Mouse (Mus musculus) monocyte, adult 2 months (primary cell): ENCODE measurements around the gene Ppm1a.
"Not testable (repeated sequence)": the region's sequence is repeated elsewhere in the genome, so short reads cannot be mapped to it uniquely, and the experiment has no call there.

Source experiments
- DNase-seq, 2 experiments: peaks; one replicate each; pipeline ENCODE4 v3.0.0; 2022; ENCODE audit warnings: low spot score in 2 of 2, low read depth in 1 of 2

Gene Ppm1a

DNA sequence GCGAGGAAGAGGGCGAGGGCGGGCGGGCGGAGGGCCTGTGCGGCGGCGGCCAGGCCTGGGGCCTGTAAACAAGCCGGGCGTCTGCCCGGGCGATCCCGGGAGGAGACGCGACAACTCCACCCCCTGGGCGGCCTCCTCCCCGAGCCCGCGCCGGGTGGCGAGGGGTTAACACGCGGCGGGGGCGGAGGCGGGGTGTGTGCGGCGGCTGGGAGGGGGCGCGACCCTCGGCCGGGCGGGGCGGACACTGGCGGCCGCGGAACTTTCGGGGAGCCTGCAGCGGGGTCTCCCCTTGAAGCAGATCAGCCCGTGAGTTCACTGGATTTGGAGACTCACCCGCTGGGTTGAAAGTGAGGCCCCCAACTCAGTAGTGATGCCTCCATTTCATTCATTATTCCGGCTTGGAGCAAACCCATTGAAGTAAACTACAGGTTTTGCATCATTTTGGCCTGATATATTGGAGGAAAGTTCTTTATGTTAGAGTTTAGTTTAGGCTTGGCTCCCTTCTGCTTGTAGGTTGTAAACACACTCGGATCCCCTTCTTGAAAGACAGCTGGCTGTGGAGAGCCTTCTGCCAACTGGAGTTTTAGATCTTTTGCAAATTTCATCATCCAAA lies 4.5 kb downstream of the Ppm1a start:
- peak in 1 of 2 experiments; percentile 5 for DNase-seq

DNA sequence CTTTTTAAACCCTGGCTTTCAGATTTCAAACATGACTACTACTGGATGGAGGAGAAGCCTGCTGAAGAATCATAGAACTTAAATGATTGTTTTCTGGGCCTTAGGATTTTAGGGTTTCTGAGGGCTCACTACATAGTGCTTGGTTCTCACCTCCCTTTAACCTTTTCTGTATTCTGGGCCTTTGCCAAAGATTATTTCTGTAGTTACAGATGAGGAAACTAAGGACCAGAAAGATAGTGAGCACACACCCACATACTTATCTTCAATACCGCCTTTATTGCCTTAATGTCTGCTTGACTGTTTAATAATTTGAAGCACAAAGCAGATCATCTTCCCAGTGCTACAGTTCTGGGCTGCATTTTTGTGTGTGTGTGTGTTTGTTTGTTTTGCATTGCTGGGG lies 5.2 kb downstream of the Ppm1a start:
- DNase-seq: no peak

DNA sequence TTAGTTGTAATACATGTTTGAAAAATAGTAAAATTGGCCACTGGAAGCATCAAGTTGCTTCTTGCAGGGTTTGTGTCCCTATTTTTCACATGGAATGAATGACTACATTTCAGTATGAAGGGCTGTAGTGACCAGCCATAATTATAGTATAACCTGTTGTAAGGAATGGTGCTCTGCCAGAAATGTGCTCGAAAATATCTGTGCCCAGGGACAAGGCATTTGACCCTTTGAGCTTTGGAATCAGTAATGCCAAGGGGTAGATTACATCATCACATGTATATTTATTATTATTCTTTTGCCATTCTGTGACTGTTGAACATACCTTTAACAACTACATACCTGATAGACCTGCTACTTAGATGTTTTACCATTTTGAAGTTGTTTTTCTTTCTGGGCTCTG lies 5.9 kb downstream of the Ppm1a start:
- DNase-seq: no peak

DNA sequence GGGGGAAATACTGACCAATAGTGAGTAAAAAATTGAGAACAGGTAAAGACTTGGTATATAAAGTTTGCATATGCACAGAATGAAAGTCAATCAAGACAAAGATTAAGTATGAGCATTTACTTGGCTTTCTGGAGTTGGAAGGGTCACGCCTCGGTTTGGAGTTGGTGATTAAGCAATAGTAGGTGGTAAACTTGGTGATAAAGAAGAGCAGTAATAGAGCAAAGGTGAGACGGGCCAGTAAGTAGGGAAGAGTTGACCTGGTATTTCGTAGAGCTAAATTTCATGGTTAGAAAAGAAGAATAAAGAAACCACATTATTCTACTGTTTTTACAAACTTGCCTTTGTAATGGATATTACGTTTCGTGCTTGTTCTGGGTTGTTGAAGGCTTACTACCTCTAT lies 10.6 kb downstream of the Ppm1a start:
- no peak for DNase-seq

DNA sequence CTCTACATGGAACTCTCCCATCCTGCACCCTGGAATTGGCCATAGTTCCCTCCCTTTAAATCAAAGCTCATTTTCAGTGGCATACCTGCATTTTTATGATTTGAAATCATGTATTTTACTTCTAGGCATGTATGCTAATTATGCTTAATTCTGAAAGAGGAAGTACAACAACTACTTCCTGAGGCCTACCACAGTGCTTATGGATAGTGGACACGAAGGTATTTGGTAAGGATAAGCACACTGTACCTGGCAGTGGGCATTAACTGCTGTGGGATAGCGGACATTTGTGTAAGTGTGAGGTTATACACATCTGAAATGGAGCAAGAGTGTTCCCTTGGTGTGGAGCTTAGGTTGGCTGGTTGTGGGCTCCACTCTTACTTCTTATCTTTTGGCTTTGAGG lies 11.0 kb downstream of the Ppm1a start:
- DNase-seq: no peak

DNA sequence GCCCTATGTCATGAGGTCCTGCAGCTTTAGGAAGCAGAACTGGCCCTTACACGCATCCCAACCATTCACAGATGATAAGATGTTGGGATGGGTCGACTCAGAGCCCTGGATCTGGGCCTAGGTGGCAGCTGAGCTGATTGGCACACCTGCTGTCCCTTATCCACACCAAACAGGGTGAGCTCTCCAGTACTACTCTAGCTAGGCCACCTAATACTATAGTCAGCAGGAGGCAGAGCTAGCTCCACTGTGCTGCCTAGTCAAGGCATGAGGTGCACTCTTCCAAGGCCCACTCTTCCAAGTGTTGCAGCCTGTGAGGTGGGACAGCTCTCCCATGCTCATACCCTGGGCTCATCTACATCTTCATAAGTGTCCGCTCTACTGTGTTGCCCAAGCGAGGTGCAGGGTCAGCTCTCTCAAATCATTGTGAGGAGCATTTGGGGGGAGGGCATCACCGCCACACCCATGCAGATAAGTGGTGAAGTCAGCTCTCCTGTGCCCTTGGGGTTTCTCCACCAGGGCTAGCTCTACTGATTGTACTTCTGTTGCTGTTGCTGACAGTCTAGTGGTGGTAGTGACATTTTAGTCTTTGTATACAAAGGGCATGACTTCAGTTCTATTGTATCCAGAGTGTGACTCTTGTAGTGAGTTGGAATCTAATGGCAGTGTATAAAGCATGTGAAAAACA lies 12.4 kb downstream of the Ppm1a start:
- no peak for DNase-seq

DNA sequence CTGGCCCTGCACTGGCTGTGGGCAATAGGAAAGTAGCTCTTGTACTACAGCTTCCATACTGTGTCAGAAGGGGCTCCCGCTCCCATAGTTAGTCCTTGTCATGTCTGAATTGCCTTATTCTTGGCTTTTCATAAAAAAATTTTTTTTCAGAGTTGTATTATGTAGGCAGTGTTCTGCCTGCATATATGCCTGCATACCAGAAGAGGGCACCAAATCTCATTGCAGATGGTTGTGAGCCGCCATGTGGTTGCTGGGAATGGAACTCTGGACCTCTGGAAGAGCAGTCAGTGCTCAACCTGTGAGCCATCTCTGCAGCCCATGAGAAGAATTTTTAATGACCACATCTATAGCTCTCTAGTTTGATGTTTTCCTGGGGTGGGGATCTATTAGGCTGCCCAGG lies 13.9 kb downstream of the Ppm1a start:
- DNase-seq: no peak

DNA sequence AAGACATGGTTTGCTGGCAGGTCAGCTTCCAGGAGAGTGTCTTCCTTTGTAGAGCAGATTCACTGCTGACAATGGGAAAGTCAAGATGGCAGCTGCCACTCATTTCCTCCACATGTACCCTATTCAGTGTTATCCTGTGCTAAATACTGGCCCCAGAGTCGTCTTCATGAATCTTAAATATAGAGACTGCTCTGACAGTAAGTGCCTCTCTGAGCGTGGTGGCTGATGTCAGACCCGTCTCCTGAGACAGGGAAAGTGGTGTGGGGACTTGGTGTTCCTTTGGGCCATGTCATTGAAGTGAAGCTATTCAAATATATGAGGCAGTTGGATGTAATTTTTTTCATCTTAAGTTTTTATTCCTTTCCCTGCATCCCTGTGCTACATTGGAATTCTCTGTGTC lies 14.5 kb downstream of the Ppm1a start:
- no peak for DNase-seq

DNA sequence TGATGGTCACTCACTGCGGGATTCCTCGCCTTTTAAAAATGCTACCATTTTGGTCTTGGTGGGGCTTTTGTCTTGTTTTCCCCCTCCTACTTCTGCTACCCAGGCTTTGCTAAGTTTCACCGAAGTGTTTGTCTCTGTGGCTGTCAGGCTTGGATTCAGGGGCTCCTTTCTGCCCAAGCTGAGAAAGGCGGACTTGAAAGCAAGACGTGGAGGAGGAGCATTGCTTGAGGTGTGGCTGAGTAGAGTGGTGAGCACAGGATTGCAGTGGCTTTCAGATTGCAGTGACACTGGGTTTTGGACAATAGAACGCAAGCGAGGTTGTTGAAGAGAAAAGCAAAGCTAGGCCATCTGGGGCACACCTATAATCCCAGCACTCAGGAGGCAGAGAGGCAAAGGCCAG lies 16.7 kb downstream of the Ppm1a start:
- no peak for DNase-seq

DNA sequence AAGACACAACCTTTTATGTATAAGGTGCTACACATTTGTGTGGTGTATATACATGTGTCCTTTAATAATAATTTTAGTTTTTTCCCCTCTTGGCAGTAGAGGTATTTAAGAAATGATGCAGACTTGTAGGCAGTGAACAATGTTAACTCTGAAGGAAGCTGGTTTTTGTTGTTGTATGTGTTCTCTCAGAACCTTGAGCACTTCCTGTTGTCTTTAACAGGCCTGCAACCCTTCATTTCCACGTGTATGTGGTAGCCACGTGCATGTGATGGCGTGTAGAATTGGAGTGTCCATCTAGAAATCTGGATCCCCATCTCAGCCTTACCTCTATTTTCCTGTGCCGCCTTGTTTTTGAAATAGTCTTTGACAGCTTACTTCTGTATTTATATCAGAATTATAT lies 20.0 kb downstream of the Ppm1a start:
- no peak for DNase-seq

DNA sequence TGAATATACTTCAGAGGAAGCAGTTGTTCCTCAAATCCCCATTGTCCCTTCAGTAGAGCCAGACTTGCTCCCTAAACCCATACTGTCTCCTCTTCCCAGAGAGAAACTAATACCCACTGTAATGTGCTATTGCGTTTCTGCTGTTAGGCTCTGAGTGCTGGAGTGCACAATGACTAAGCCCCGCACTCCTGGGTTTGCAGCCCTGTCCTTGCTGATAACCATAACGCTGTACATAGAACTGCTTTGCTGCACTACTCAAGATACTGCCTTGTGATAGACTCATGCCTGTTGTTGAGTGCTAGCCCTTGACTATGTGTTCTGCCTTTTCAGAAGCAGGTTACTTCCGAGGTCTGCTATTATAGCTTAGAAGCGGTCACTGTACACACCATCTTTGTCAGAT lies 22.9 kb downstream of the Ppm1a start:
- DNase-seq: no peak

DNA sequence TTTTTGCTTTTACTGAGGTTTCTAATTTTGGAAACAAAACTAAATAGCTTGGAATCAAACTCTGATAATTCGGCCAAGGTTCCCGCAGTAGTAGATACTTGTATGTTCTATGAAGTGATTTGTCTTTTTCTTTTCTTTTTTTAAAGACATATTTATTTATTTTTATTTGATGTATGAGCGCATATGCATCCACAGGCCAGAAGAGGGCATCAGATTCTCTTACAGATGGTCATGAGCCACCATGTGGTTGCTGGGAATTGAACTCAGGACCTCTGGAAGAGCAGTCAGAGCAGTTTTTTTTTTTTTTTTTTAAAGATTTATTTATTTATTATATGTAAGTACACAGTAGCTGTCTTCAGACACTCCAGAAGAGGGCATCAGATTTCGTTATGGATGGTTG lies 25.5 kb downstream of the Ppm1a start:
- not testable (repeated sequence) for DNase-seq

DNA sequence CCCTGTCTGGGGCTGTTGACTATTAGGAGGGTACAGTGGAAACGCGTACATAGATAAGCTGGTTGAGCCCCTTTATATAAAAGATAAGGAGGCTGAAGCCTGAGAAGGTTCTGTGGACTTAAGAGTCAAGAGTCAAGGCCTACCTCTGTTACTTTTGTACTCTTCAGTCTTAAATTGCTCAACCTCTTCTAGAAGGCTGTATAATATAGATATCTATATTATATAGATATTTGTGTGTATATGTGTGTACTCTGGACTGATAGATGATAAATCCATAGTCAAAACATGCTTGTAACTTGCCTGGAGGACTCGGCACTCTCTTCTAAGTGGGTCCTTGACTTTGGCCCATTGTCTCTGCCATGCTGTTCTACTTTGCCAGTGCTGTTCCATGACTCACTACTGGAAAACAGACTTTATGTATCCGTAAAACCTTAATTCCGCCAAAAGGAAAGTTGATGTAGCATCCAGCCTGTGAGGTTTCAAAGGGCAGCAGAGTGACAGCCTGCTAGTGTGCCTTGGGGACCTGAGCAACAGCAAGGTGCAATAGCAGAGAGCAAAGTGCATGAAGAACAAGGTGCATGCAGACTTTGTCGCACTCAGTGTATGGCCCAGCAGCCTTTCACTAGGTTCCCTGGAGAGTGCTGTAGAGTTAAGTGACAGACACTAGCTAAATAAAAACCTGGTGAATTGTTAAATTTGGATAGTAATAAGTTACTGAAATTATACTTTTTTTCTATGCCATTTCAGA lies 28.1 kb downstream of the Ppm1a start:
- DNase-seq: no peak

DNA sequence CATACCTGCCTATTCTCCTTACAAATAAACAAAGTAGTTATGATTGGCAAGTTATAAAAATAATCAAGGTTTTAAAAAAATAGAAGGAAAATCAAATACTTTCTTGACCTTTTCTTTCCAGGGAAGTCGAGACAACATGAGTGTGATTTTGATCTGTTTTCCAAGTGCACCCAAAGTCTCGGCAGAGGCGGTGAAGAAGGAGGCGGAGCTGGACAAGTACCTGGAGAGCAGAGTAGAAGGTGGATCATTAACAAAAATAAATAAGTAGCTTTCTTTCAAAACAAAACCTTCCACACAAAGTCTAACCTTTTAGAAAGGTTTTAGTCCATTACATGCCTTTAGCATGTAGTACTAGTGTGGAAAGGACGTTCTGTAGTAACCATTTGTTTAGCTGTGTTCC lies 29.3 kb downstream of the Ppm1a start:
- DNase-seq: no peak

DNA sequence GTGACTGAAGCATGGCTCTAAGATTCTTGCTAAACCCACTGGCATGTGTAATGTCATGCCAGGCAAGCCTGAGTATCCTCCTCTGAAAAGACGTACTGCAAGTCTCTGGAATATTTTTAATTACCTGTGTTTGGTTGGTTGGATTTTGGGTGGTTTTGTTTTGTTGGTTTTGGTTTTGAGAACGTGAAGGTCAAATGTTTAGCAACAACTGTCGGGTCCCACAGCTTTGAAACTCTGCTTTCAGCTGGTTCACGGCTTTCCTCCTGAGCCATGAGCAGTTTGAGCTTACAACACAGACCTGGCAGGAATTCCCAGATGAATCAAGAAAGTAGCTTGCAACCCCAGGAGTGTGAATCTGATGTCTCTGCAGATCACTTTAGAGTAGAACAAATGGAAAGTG lies 29.7 kb downstream of the Ppm1a start:
- DNase-seq: no peak

DNA sequence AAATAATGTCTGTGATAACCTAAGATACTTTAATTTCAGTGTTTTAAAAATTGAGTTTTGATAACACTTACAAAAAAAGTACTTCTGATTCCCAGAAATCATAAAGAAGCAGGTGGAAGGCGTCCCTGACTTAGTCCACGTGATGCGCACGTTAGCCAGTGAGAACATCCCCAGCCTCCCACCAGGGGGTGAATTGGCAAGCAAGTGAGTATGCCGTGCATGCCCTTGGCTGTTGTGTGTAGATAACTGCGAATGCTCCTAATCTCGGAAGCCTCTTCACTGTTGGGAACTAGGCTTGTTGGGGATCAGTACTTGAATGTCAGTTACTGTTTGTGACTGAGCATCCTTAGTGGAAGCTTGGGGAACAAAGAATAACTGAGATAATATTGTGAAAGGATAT lies 33.3 kb downstream of the Ppm1a start:
- no peak for DNase-seq

DNA sequence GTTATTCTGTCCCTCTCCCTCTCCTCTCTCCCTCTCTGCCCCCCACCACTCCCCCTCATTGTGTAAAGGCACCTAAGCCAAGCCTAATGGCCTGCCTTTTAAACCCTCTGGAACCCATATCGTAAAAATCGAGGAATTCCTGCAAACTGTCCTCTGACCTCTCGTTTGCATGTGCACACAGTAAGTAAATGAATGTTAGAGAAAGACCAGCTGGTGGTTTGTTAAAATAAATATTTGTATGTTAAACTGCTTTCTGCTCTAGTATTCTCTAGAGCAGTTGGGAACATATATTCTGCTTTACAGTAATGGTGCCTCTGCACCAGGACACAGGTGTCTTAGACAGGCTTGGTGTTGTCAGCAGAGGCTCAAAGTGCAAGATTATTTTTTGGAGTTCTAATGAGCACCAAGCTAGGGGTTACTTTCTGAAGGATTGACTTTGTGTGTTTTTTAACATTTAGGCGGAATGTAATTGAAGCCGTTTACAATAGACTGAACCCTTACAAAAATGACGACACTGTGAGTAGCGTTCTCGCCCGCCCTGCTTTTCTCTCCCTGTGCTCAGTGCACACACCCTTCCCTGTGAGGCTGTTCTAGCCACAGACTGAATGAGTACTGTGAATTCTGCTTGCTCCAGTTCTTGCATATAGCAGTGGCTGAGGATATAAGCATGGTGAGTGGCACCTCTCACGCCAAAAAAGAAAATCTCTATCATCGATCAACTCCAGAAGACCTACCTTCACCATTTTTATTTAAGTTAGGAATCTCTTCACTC lies 35.3 kb downstream of the Ppm1a start:
- DNase-seq: no peak

DNA sequence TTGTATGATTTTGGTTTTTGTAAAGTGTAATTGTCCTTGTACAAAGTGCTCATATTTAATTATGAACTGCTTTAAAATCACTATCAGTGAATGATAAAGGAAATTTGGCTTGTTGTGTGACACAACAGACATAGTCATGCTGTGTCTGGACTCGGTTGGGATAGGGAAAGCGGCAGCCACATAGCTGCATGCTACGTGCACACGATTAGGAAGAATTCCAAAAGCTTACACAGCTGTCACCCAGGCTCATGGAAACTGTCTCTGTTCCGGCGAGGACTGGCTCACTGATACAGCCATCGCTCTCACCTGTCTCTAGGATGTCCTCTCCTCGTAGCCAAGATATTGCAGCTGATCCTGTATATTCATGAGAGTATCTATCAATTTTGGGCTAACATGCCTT lies 36.7 kb downstream of the Ppm1a start:
- DNase-seq: no peak

DNA sequence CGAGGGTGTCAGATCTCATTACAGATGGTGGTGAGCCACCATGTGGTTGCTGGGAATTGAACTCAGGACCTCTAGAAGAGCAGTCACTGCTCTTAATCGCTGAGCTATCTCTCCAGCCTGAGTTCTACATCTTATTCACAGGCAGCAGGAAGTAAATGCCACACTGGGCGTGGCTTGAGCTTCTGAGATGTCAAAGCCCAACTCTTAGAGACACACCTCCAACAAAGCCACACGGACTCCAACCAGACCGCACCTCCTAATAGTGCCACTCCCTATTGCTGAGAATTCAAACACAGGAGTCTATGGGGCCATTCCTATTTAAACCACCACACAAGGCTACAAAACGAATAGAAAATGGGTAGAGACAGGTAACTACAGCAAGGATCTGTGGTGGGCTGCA lies 52.5 kb downstream of the Ppm1a start:
- no peak for DNase-seq

DNA sequence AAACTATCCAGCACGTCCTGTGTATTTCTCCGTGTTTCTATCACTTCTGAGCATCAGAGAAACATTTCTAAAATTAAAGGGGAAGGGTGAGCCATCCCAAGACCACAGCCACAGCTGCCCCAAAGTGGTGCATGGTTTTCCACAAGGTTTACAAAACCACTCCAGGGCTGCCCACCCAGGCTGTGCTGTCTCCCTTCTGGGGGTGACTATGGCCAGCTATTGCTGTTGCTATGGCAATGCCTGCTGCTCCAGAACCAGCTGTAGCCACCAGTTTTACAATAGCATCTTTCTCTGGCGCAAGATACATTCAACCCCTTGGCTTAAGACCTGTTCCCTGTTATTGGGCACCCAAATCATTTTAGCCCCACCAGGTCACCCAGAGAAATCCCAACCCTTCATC lies 54.3 kb downstream of the Ppm1a start:
- DNase-seq: no peak

DNA sequence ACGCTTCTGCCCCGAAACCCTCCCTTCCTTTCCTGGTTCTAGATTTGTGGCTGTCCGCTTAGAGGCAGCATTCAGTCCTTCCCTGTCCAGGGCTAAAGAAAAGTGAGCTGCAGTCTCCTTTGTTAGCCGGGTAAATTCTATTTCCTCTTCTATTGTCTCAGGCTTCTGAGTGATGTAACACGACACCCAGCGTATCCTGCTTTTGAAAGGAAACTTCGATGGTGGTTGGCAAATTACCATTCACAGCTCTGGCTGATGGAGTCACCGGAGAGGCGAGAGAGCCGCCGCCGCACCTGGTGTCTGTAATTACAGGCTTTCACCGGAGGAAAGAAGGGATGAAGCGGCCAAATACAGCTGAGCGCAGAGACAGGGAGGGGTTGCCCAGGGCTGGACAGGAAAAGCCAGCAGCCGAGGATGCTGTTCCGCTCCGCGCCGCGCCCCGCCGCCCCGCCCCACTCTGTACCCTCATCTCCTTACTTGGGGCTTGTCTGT lies 63.7 kb downstream of the Ppm1a start:
- no peak for DNase-seq

DNA sequence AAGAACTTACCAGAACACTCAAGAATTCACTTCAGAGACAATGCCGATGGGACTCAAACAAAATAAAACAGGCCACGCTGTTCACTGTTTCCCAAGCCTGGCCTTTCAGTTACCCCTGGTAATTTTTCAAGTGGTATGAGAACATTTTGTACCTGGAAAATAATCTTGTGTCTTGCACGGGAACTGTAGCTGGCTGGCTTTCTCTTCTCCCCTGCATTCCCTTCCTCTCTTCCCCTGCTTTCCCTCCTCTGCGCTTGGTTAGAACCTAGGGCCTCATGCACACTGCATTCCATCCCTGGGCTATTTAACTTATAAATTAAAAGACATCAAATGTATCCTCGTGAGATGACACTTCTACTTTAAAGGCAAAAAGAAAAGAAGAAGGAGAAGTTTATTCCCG lies 64.3 kb downstream of the Ppm1a start:
- no peak for DNase-seq
